Mouse (Mus musculus) urinary bladder, adult 2 months (tissue): ENCODE measurements around the gene Ifi35. TPM values are rescaled to one million over a fixed set of nuclear protein-coding genes. Genes with fewer than 3 reads are reported as not detected.
"Not testable (repeated sequence)": the region's sequence is repeated elsewhere in the genome, so short reads cannot be mapped to it uniquely, and the experiment has no call there.

Experiments used
- DNase-seq: peaks from one replicate; pipeline ENCODE4 v3.0.0; 2022; ENCODE audit warnings: low spot score
- polyA plus RNA-seq: library from polyadenylated mRNA; depleted of rRNA; stranded (reverse); fragments of >200 nt; gene quantifications from 2 replicates; pipeline ENCODE4 v1.2.3, GENCODE M21; 2012

Gene Ifi35
- polyA plus RNA-seq, 1 experiment = 79.9 TPM

DNA sequence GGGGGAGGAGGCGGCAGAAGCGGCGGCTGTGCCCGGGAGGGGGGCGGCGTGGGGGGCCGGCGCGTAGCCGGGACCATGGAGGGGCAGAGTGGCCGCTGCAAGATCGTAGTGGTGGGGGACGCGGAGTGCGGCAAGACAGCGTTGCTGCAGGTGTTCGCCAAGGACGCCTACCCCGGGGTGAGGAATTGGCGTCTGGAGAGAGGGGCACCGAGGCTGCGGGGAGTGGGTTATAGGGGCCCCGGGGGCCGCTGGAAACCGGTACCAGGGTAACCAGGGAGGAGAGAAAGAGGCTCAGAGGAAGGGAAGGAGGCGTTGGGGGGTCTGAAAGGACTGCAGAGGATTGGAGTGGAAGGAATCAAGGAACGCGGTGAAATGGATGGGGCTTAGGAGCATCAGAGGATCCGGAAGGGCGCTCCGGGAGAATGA lies 20.1 kb downstream of the Ifi35 start:
- no peak for DNase-seq

DNA sequence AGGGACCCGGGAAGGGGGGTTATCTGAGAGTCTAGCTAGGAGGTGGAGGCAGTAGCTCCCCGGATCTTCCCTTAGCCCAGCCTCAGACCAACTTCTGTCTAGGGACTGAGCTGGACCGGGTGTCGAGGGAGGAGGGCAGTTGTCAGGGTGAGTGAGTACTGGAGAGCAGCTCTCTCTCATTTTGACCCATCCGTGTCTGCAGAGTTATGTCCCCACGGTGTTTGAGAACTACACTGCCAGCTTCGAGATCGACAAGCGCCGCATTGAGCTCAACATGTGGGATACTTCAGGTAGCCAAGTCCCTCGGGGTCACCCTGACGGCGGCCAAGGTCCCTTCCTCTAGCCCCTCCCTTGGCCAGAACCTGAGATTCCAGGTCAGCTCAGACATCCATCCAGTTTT lies 20.5 kb downstream of the Ifi35 start:
- DNase-seq = no peak

DNA sequence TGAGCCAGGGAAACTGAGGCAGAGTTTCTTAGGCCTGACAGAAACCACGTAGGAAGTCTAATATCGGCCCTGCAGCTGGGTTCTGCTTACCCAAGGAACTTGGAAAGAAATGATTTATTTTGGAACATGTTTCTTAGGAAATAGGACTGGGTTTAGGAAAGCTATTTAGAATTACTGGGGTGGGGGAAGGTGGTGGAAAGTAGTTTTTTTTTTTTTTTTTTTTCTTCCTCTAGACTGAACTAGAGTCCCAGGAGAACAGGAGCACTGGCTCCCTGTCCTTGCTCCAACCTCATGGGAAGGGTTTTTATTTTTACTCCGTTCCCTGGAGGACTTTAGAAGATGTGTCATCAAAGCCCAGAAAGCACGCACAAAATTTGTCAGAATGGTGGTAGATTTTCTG lies 20.9 kb downstream of the Ifi35 start:
- DNase-seq = no peak

DNA sequence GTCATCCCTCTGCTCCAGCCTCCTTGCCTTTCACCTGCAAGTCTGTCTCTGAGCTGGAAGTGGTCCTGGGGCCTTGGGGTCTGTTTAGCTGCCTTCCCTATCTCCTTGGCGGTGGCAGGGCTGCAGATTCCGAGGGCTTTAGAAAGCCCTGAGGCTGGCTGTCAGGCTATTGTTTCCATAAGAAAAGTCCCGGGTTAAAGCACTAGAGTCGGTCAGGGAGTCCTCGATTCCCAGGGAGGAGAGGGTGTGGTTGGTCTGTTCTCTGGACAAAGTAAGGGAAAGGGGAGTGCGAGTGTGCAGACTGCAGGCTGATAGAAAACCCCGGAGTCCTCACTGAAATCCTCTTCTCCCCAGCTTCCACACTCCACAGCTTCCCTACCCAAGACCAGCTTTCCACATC lies 22.0 kb downstream of the Ifi35 start:
- no peak for DNase-seq

DNA sequence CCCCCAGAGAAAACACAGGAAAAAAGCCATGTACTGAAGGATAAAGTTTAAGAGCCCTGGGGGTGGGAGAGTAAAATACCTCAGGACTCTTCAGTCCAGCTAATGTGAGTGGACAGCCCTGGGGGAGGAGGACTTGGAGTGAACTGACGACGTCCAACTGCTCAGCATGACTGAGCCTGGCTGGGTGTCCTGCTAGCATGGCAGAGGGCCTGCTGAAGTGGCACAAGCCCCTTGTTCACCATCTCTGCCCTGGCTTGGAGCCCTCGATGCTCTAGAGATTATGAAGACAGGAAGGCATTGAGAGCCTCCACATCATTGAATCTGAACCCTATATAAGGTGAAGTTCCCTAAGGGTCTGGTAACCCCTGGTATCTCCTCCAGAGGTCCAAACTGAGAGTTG lies 23.7 kb downstream of the Ifi35 start:
- no peak for DNase-seq

DNA sequence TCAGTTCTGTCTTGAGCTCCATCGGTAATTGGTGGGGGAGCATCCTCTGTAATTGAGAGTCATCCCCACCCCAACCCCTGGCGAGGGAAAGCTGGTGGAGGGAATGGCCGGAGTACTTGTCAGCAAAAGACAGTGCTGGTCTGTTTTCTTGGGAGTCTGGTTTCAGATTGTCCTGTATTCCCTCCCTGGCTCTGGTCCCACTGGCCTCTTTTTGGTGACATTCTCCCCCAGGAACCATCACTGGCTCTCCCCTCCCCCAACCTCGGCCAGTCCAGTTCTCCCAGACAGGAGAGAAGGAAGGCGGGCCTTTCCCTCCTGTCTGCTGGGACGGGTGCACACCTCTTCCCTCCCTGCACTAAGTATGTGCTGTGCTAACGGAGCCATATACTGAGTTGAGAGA lies 24.1 kb downstream of the Ifi35 start:
- DNase-seq = no peak

DNA sequence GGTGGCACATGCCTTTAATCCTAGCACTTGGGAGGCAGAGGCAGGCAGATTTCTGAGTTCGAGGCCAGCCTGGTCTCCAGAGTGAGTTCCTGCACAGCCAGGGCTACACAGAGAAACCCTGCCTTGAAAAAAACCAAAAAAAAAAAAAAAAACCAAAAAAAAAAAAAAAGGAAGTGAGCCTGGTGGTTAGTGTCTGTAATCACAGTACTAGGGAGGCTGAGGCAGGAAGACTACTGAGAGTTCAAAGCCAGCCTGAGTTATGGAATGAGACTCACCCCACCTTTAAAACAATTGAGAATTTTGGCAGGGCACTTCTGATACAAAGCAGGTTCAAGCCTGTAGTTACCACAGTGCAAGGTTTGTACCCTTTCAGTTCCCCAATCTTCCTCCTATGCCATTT lies 25.5 kb downstream of the Ifi35 start:
- DNase-seq = not testable (repeated sequence)

DNA sequence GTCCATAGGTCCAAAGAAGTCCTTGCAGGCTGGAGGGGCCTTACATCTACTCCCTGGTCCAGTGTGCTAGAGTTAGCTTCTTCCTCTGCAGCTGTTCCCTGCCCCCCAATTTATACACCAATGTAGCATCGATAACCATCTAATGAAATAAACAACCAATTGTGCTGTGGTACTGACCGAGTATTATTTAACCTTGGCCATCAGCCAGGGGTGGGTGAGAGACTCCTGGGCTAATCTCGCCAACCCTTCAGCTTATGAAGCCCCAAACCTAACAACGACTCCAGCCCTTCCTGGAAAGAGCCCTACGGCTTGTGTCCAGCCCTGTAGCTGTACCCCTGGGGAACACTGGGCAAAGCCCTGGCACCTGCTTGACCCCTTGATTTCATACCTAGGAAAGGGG lies 26.1 kb downstream of the Ifi35 start:
- DNase-seq = no peak

DNA sequence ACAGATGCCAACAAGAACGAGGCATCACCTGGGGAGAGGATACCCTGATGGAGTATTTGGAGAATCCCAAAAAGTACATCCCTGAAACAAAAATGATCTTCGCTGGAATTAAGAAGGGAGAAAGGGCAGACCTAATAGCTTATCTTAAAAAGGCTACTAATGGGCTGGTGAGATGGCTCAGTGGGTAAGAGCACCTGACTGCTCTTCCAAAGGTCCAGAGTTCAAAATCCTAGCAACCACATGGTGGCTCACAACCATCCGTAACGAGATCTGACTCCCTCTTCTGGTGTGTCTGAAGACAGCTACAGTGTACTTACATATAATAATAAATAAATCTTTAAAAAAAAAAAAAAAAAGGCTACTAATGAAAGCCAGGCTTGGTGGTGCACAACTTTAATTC lies 28.2 kb downstream of the Ifi35 start:
- not testable (repeated sequence) for DNase-seq

DNA sequence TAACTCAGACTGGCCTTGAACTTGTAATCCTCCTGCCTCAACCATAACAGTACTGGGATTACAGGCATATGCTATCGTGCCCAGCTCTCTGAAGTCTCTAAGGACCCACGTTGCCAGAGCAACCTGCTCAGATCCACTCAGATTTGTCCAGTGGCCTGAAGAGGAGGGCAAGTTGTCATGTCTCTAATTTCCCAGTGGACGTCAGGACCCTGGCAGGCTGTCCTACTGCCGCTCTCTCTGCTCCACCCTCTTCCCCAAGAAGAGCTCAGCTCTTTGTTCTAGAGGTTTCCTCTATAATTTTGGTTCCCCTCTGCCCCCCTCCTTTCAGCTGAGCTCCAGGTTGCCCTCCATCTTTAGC lies 29.0 kb downstream of the Ifi35 start:
- DNase-seq = no peak

DNA sequence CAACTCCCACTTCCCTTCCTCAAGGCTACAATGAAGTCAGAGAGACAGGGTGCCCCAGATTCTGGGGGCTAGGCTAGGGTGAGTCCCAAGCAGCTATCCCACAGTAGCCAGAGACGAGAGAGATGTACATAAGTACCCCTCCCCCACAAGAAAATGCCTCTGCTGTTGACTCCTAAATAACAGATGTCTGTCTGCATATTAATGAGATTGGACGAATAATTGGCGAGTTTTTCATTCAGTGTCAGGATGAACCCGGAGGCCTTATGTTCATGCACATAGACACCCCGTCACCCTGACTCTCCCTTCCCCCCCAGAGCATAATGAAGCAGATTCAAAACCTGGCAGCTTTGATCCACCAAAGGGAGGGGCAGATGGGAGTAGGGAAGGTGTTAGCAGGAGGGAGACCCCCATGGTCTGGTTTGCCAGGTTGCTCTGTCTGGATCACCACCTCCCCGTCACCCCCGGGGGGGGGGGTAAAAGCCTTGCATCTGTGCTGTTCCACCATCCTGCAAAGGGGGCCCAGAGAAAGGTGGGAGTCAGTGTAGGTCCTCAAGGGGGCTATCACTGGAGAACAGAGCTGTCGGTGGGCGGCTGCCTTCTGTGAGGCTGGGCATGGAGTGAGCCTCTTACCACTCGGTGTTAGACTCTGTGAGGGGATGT lies 29.5 kb downstream of the Ifi35 start:
- no peak for DNase-seq

DNA sequence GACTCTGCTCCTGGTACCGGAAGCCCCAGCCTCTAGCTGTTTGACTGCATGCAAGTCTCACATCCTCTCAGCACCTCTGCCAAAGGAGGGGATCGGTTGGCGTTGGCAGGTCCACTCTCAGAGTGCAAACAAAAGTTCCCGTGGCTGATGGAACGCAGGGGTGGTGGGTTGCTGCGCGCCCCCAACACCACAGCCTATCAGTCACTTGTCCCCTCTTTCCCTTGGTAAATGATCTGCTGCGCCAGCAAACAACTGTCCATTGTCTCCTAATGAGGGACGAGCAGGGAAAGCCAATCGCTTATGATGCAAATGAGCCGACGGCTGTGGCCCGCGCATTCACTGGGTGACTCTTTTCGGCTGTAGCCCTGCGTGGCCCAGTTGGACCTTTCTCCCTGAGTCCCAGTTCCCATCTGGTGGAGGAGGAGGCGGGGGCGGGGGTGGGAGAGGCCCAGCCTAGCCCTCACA lies 31.0 kb downstream of the Ifi35 start:
- no peak for DNase-seq

DNA sequence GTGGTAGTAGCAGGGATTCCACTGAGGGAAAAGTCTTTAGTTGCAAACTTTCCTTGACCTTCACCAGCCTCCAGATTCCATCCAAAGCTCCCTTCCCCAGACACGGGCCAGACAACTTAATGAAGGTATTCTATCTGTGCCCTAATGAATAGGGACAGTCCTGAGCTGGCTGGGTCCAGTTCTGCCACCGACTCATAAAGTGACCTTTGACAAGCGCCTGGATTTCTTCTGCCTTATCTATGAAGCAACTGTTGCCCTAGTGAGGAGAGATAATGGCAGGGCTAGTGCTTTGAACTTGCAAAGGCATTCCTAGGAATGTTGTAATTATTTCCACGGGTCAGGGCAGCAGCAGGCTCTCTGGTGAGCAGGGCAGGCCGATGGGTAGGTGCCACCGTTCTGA lies 32.7 kb downstream of the Ifi35 start:
- DNase-seq = no peak

DNA sequence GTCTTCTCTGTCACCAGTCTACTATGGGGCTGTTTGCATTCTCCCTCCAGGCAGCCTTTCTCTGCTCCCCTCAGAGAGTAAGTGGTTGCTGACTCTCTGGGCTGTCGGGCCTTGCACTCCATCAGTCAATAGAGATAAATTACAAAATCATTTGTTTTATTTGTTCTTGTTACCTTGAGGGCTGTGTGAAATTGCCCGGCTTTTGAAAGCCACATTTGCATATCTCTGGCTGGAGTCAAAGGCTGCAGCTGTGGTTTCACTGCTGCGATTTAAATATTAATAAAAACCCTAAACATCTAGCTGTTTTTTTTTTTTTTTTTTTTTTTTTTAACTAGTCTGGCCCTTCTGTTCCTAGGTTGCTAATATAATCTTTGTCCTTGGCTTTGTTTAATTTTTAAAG lies 35.6 kb downstream of the Ifi35 start:
- DNase-seq = no peak

DNA sequence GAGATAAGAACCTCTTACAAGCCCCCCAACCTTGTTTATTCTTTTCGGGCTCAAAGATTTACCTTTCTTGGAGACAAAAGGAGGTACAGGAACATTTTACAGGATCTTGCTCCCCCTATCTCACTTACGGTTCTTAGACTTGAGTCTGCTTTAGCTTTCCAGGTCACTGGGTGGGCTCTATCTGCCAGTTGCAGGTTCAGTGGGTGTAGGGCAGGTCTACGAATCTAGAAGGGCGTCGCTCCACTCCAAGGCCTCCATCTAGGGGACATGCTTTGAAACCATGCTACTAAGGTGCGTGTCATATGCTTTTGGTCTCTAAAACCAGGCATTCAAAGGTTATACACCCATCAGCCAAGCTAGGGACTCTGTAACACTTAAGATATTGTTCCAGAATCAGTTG lies 36.0 kb downstream of the Ifi35 start:
- no peak for DNase-seq

DNA sequence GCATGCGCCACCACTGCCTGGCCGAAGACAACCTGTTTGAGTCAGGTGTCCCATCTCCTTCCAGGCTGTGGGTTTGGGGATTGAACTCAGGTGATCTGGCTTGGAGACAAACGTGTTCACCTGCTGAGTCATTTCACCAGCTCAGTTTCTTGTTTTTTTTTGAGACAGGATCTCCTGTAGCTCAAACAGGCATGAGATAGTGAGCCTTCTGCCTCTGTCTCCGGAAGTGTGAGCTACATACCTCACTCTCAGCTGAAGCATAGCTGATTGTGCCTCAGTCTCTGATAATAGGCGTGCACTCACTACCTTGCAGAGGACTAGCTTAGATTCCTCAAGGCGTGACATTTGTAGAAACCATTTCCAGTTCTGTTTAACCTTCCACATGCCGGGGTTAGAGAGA lies 36.6 kb downstream of the Ifi35 start:
- no peak for DNase-seq

DNA sequence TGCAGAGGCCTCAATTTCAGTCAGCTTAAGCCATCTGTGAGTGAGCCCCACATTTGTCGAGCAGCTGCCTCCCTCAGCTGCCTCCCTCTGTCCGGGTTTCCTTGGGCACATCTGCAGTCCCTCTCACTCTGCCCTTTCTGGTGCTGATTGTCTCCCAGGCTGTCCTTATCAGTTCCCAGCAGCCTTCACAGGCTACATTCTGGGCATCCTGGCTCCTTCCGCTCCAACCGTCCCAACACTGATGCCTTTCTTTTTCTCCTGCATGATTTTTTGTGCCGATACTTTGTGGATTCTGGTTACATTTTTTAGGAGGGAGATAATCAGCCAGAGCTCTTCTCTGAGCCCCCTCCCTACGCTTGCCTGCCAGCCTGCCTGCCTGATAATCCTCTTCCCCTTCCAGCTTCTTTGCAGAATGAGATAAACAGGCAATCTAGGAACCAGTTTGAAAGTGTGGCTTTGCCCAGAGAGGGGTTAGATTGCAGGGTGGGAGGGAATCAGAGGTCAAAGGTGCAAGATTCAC lies 37.4 kb downstream of the Ifi35 start:
- no peak for DNase-seq

DNA sequence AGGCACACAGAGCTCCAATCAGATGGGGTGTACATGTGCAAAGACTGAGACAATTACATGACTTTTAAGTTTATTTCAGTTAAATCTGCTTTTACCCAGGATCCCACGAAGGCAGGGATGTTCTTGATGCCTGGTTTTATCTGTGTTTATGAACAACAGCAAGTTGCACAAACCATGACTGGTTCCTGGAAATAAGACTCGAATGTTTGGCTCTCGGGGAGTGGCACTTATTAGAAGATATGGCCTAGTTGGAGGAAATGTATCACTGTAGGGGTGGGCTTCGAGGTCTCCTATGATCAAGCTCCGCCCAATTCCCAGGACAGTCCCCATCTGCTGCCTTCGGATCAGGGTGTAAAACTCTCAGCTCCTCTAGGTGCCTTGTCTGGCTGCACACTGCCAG lies 37.9 kb downstream of the Ifi35 start:
- DNase-seq = no peak

DNA sequence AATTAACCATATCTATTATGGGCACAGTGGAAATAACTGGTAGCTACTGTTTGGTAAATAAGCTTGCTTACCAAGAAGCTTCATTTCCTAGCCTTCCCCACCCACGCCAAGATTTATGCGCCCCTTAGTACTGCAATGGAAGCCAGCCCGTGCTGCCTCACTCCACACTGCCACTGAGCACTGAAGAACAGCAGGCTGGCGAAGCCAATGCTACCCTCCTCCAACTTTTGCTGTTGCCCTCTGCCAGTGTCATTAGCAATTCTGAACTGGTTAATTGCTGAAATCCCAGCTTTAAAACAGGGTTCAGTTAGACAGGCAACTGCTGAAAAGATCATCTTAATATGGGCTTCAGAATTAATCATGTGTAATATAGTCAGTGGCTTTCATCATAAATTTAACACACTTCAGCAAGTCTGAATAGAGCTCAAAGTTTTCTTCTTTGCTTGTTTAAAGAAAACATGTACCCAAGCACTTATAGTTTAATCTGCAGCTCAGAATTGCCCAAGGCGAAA lies 58.1 kb downstream of the Ifi35 start:
- no peak for DNase-seq

DNA sequence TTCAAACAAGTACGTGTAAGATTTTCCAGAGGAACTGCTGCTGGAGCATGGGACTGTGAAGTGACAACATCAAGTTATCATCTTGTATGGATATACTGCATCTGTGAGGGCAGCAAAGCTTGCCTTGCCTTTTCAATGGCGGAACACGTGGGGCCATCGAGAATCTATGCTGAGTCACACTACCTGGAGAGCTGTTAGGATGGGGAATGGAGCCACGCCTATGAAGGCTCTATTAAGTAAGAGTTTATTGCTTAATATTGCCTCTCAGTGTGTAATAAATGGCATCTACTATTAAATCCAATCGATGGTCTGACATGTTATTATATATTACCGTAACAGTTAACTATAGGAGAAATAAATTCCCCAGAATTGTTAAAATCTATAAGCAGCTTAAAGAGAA lies 58.9 kb downstream of the Ifi35 start:
- no peak for DNase-seq
